Mouse (Mus musculus) right cerebral cortex, postnatal 10 days (tissue): ENCODE results near the gene Olfr1173.

Source experiments
- DNase-seq, 2 experiments: peaks; one replicate each; pipeline ENCODE4 v3.0.0; 2021; ENCODE audit warnings: low spot score in 2 of 2

The Olfr1173 gene

DNA sequence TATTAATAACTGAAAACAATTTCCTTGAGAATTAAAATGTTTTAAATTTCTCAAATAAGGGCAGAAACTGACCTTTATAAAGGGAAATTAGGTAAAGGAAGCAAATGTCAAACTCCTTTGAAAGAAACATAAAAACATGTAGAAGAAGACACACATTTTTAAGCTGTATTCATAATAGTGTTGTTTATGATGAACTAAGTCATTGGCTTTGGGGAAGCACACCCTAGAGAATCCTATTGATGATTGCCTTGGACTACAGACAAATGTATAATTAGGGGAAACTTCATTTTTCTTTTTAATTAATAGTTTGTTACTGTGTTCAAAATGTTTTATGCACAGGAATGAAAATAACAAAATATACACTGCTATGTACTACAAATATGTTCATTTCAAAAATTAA lies at the start of gene Olfr1173:
Olfr1173 (minus strand) TSS at position 101 of the 400 bp plus-strand sequence.
- DNase-seq, result no peak

DNA sequence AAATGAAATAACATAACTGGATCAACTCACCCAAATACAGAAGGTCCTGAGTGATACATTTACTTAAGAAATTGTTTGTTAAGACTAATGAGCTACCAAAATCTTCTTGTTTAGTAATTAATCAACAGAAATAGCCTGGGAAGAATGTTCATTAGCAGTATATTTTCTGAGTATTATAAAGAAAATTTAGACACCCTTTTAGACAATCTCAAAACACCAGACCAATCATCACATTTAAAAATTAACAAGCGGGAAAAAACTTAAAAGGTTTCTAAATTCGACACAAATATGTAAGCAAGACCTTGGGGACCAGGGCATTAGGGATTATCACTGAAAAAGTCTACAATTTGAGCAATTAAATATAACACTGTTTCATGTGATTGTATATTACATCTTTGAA lies 47.4 kb upstream of the Olfr1173 start, which contains the start of gene Olfr1175-ps:
Olfr1175-ps (minus strand) TSS at position 101 of the 400 bp plus-strand sequence.
- no peak for DNase-seq

DNA sequence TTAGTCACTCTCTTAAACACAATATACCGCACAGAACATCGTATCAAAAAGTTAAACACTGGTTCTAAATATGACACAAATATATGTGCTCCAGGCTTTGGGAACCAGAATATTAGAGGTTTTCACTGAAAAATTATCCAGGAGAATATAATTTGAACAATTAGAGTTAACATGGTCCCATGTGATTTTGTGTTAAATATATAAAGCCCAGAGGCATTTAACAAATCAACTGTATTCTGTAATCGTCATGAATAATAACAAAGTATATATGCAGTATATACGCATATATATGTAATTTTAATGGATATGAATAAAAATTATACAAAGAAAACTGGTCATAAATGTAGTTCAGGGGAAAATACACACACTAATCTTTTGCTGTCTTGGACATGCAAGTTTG lies 35.4 kb upstream of the Olfr1173 start, which contains the start of gene Olfr1174-ps:
Olfr1174-ps (minus strand) TSS at position 101 of the 400 bp plus-strand sequence.
- no peak for DNase-seq

DNA sequence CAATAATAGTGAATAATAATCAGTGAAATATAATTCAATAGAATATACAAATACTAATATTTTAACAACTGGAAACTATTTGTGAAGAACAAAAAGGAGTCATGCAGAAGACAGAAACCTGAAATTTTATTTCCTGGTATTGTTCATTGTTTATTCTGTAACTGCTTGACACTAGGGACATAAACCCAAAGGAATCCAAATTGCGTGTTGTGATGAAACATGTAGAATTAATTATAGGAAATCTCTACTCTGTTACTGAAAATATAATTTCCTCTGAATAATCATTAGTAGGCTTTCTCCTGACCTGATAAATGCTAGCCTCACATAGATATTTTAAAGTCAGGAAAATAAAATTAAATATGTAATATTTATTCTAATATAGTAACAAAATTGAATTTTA lies 51.4 kb downstream of the Olfr1173 start, which contains the start of gene Olfr1170:
Olfr1170 (minus strand) TSS at position 101 of the 400 bp plus-strand sequence.
- no peak for DNase-seq
